Mouse (Mus musculus) layer of hippocampus, adult 9-10 months (tissue): ENCODE results near the gene 2300002M23Rik.

Source experiments
- DNase-seq: peaks from one replicate; pipeline ENCODE4 v3.0.0; 2022; ENCODE audit warnings: low spot score

Gene 2300002M23Rik

GRCm38 (mm10) chr17:35567150-35567549 is at the start of gene 2300002M23Rik:
Gene 2300002M23Rik (plus strand): TSS chr17:35567450.
- DNase-seq, result no peak

- DNase-seq, result no peak
Observed at GRCm38 (mm10) chr17:35517526-35517925, 49.7 kb upstream of the 2300002M23Rik start.

GRCm38 (mm10) chr17:35524354-35524753 is 42.9 kb upstream of the 2300002M23Rik start:
- DNase-seq, result no peak

- DNase-seq, result no peak
Observed at GRCm38 (mm10) chr17:35526644-35527043, 40.6 kb upstream of the 2300002M23Rik start.

GRCm38 (mm10) chr17:35532360-35532759 is 34.9 kb upstream of the 2300002M23Rik start:
- DNase-seq, result no peak

- no peak for DNase-seq
Observed at GRCm38 (mm10) chr17:35532901-35533300, 34.3 kb upstream of the 2300002M23Rik start, which contains the start of gene Psors1c2. Gene Psors1c2 (plus strand): TSS chr17:35533201.

GRCm38 (mm10) chr17:35534343-35534742 is 32.9 kb upstream of the 2300002M23Rik start:
- DNase-seq, result peak; percentile 47

GRCm38 (mm10) chr17:35537421-35537820 is 29.8 kb upstream of the 2300002M23Rik start:
- no peak for DNase-seq

GRCm38 (mm10) chr17:35538476-35538875 is 28.8 kb upstream of the 2300002M23Rik start:
- DNase-seq, result no peak

- no peak for DNase-seq
Observed at GRCm38 (mm10) chr17:35539540-35539939, 27.7 kb upstream of the 2300002M23Rik start.

GRCm38 (mm10) chr17:35542761-35543411 is 24.4 kb upstream of the 2300002M23Rik start:
- no peak for DNase-seq

GRCm38 (mm10) chr17:35543412-35543861 is 23.8 kb upstream of the 2300002M23Rik start:
- DNase-seq, result no peak

- no peak for DNase-seq
Observed at GRCm38 (mm10) chr17:35544001-35544400, 23.2 kb upstream of the 2300002M23Rik start.

- DNase-seq, result no peak
Observed at GRCm38 (mm10) chr17:35544680-35545079, 22.6 kb upstream of the 2300002M23Rik start.

GRCm38 (mm10) chr17:35547465-35547864 is 19.8 kb upstream of the 2300002M23Rik start:
- DNase-seq, result no peak

- DNase-seq, result no peak
Observed at GRCm38 (mm10) chr17:35548636-35549035, 18.6 kb upstream of the 2300002M23Rik start.

- DNase-seq, result no peak
Observed at GRCm38 (mm10) chr17:35549437-35550142, 17.7 kb upstream of the 2300002M23Rik start.

- DNase-seq, result no peak
Observed at GRCm38 (mm10) chr17:35550143-35550494, 17.1 kb upstream of the 2300002M23Rik start.

- no peak for DNase-seq
Observed at GRCm38 (mm10) chr17:35550871-35551270, 16.4 kb upstream of the 2300002M23Rik start.

- DNase-seq, result no peak
Observed at GRCm38 (mm10) chr17:35551881-35552414, 15.3 kb upstream of the 2300002M23Rik start, which contains the start of gene Cdsn. Gene Cdsn (plus strand): TSS chr17:35552128.

GRCm38 (mm10) chr17:35554321-35554720 is 12.9 kb upstream of the 2300002M23Rik start:
- no peak for DNase-seq

- DNase-seq, result no peak
Observed at GRCm38 (mm10) chr17:35554761-35555397, 12.4 kb upstream of the 2300002M23Rik start.
